Mouse (Mus musculus): ENCODE measurements around the gene Tnnt3. TPM values are rescaled to one million over a fixed set of nuclear protein-coding genes. Genes with fewer than 3 reads are reported as not detected.
A peak's percentile ranks its signal among the peaks of the same experiment; 100 is the strongest.

Tnnt3 gene
- total and polyA plus RNA-seq, 3 experiments = 3.1 to 13.3 (median 4.1) TPM

- H3K36me3 ChIP-seq (replicated peaks in 1 of 2; ENCODE audit: control insufficient read depth in 1 of 2, insufficient read depth in 1 of 2, low read length in 1 of 2) = peaks cover 19 to 48% of the 10 kb centered on the region in 2 experiments
- H3K79me2 ChIP-seq (replicated peaks; ENCODE audit: control insufficient read depth, extremely low read depth, insufficient read depth, poor library complexity, severe bottlenecking) = peaks cover 57% of the 10 kb centered on the region
- peak overlapping the region; percentile 80 for H3K4me2 ChIP-seq (ENCODE audit: insufficient read depth, low read depth, poor library complexity, severe bottlenecking)
- in situ Hi-C loops (cut with MboI; ENCODE audit: low pct_ligation_motif_present, low pct_unique_long_range_greater_than_20kb, low sequenced_read_pairs) (loop anchor here (25.0 kb wide), 1 partner anchor 550 kb away; the partner anchor contains the start of gene Tspan32), dilution Hi-C loops (cut with MboI; ENCODE audit: extremely low pct_ligation_motif_present, extremely low pct_unique_long_range_greater_than_20kb, low sequenced_read_pairs) (no loop called here)
- DNase-seq (ENCODE audit: extremely low read depth) = peak; percentile 65
- peak overlapping the region; percentile 76 to 98 (median 76) for H3K4me3 ChIP-seq (replicated peaks in 1 of 3; ENCODE audit: low read depth in 2 of 3, low read length in 2 of 3, poor library complexity in 1 of 3)
- peak overlapping the region; percentile 92 for H3K27ac ChIP-seq (ENCODE audit: insufficient read depth, low read depth)
- peak overlapping the region; percentile 62; the same call in 1 of the 2 replicates for H3K9ac ChIP-seq (ENCODE audit: insufficient read depth, low read depth)
- H3K9me3 ChIP-seq (replicated peaks; ENCODE audit: low read length) = no peaks in the 10 kb centered on the region
- H3K4me1 ChIP-seq (ENCODE audit: control insufficient read depth in 1 of 2, insufficient read depth in 2 of 2) = peaks cover 50 to 76% of the 10 kb centered on the region in 2 experiments
- H3K27me3 ChIP-seq (replicated peaks) = no peaks in the 10 kb centered on the region
- TF ChIP-seq MAX (IDR thresholded peaks at IDR 0.05; ENCODE audit: low read length) (peak; percentile 56; the same call in 1 of the 2 replicates), ZNF384 (IDR thresholded peaks at IDR 0.05; ENCODE audit: low read depth, low read length) (peak; percentile 61), BHLHE40 (IDR thresholded peaks at IDR 0.05; ENCODE audit: low read depth, low read length) (peak; percentile 79), ZMIZ1 (IDR thresholded peaks at IDR 0.05; ENCODE audit: low read depth, low read length) (peak; percentile 52; the same call in 1 of the 2 replicates), CHD2 (IDR thresholded peaks at IDR 0.05; ENCODE audit: low read length) (peak; percentile 81), ELF1 (IDR thresholded peaks at IDR 0.05; ENCODE audit: low read depth, low read length) (peak; percentile 72; the same call in 1 of the 2 replicates), MAFK (IDR thresholded peaks at IDR 0.05; ENCODE audit: insufficient replicate concordance, low read length) (peak; percentile 61; the same call in 1 of the 2 replicates), NELFE (IDR thresholded peaks at IDR 0.05; ENCODE audit: low read depth, low read length) (0 out of 2 replicates have a peak, but pooled peaks have one; percentile 47), SIN3A (IDR thresholded peaks at IDR 0.05; ENCODE audit: low read length) (peak; percentile 91), CHD1 (IDR thresholded peaks at IDR 0.05; ENCODE audit: low read depth, low read length) (no peak), MEF2A (IDR thresholded peaks at IDR 0.05; ENCODE audit: borderline replicate concordance, low read depth, low read length) (peak; percentile 96), EP300 (IDR thresholded peaks at IDR 0.05; ENCODE audit: low read length) (peak; percentile 87), IRF4 (IDR thresholded peaks at IDR 0.05; ENCODE audit: low read depth, low read length) (peak; percentile 96), ZKSCAN1 (IDR thresholded peaks at IDR 0.05; ENCODE audit: borderline replicate concordance, low read depth, low read length) (no peak), TCF12 (IDR thresholded peaks at IDR 0.05; ENCODE audit: low read depth, low read length) (peak; percentile 93), JUND (conservative IDR thresholded peaks at IDR 0.05; ENCODE audit: low read depth, low read length) (peak; percentile 59), MXI1 (IDR thresholded peaks at IDR 0.05; ENCODE audit: low read depth, low read length) (peak; percentile 67; the same call in 1 of the 2 replicates), USF2 (conservative IDR thresholded peaks at IDR 0.05; ENCODE audit: low read depth, low read length) (no peak), RCOR1 (conservative IDR thresholded peaks at IDR 0.05; ENCODE audit: low read depth, low read length) (peak; percentile 94), RAD21 (IDR thresholded peaks at IDR 0.05; ENCODE audit: low read depth, low read length) (no peak; the same call in 1 of the 2 replicates), POLR2A (IDR thresholded peaks at IDR 0.05; ENCODE audit: low read depth, low read length) (peak; percentile 41), TBP (conservative IDR thresholded peaks at IDR 0.05; ENCODE audit: low read depth, low read length) (0 out of 2 replicates have a peak, but pooled peaks have one; percentile 27), KAT2A (IDR thresholded peaks at IDR 0.05; ENCODE audit: insufficient replicate concordance, low read length) (0 out of 2 replicates have a peak, but pooled peaks have one; percentile 25), SMC3 (IDR thresholded peaks at IDR 0.05; ENCODE audit: low read depth, low read length) (peak; percentile 13; the same call in 1 of the 2 replicates), ZC3H11A (IDR thresholded peaks at IDR 0.05; ENCODE audit: low read depth, low read length) (no peak), E2F4 (IDR thresholded peaks at IDR 0.05; ENCODE audit: insufficient replicate concordance, low read depth, low read length) (no peak), PAX5 (IDR thresholded peaks at IDR 0.05; ENCODE audit: low read length) (no peak), MYC (IDR thresholded peaks at IDR 0.05; ENCODE audit: low read depth, low read length) (0 out of 2 replicates have a peak, but pooled peaks have one; percentile 78), MAZ (IDR thresholded peaks at IDR 0.05; ENCODE audit: low read depth, low read length) (peak; percentile 94), CTCF (conservative IDR thresholded peaks at IDR 0.05 in 1 of 2, IDR thresholded peaks at IDR 0.05 in 1 of 2; ENCODE audit: low read depth in 2 of 2, low read length in 2 of 2) (no peak), HCFC1 (IDR thresholded peaks at IDR 0.05; ENCODE audit: low read depth, low read length) (peak; percentile 58), JUN (IDR thresholded peaks at IDR 0.05; ENCODE audit: insufficient read depth, low read depth, low read length) (peak; percentile 62), ETS1 (conservative IDR thresholded peaks at IDR 0.05; ENCODE audit: low read depth, low read length) (peak; percentile 95)
Observed at GRCm38 (mm10) chr7:142462594-142463078, 36.0 kb upstream of the Tnnt3 start.

Measured in CH12.LX (cell line).